Mouse (Mus musculus): Measurements from ENCODE around the gene Cped1. TPM values are rescaled to one million over a fixed set of nuclear protein-coding genes. Genes with fewer than 3 reads are reported as not detected.
A peak's percentile ranks its signal among the peaks of the same experiment; 100 is the strongest.

Cped1 gene
- polyA plus RNA-seq, 1 experiment from 2014 or later: 26.6 TPM

GRCm38 (mm10) chr6:21991151-21991550, 5.4 kb downstream of the Cped1 start:
- Histone ChIP-seq H3K9ac (ENCODE audit: low read length) (no peak overlapping the region), H3K9me3 (replicated peaks; ENCODE audit: control insufficient read depth, low read length) (no peaks in the 10 kb centered on the region), H3K27me3 (ENCODE audit: control insufficient read depth, insufficient read depth, low read length) (no peaks in the 10 kb centered on the region), H3K27ac (ENCODE audit: low read length) (peak overlapping the region; percentile 62; the same call in 1 of the 2 replicates), H3K4me1 (ENCODE audit: control insufficient read depth, insufficient read depth, low read length) (no peaks in the 10 kb centered on the region), H3K36me3 (ENCODE audit: control insufficient read depth, insufficient read depth, low read length) (no peaks in the 10 kb centered on the region), H3K4me3 (replicated peaks; ENCODE audit: low read length) (0 out of 2 replicates have a peak overlapping the region, but pooled peaks have one; percentile 11), H3K4me2 (ENCODE audit: low read depth, low read length) (peak overlapping the region; percentile 43)
- ATAC-seq (ENCODE audit: insufficient read depth, low FRiP score): no peak
- WGBS: 55% methylated on average over 4 of the region's 4 CpGs

GRCm38 (mm10) chr6:21993070-21993469, 7.4 kb downstream of the Cped1 start:
- no peak overlapping the region for H3K9ac ChIP-seq (ENCODE audit: low read length)
- no peaks in the 10 kb centered on the region for H3K27me3 ChIP-seq (ENCODE audit: control insufficient read depth, insufficient read depth, low read length)
- no peak overlapping the region for H3K4me3 ChIP-seq (replicated peaks; ENCODE audit: low read length)
- H3K27ac ChIP-seq (ENCODE audit: low read length): no peak overlapping the region
- ATAC-seq (ENCODE audit: insufficient read depth, low FRiP score): no peak
- 86% methylated on average over 2 of the region's 2 CpGs for WGBS
- no peak overlapping the region for H3K4me2 ChIP-seq (ENCODE audit: low read depth, low read length)
- peaks cover 3% of the 10 kb centered on the region; the same call in 1 of the 2 replicates for H3K4me1 ChIP-seq (ENCODE audit: control insufficient read depth, insufficient read depth, low read length)
- H3K9me3 ChIP-seq (replicated peaks; ENCODE audit: control insufficient read depth, low read length): no peaks in the 10 kb centered on the region
- H3K36me3 ChIP-seq (ENCODE audit: control insufficient read depth, insufficient read depth, low read length): no peaks in the 10 kb centered on the region

- no peak overlapping the region for H3K4me2 ChIP-seq (ENCODE audit: low read depth, low read length)
- H3K27ac ChIP-seq (ENCODE audit: low read length): peak overlapping the region; percentile 58; the same call in 1 of the 2 replicates
- H3K36me3 ChIP-seq (ENCODE audit: control insufficient read depth, insufficient read depth, low read length): no peaks in the 10 kb centered on the region
- H3K27me3 ChIP-seq (ENCODE audit: control insufficient read depth, insufficient read depth, low read length): no peaks in the 10 kb centered on the region
- H3K9ac ChIP-seq (ENCODE audit: low read length): no peak overlapping the region
- no peak overlapping the region for H3K4me3 ChIP-seq (replicated peaks; ENCODE audit: low read length)
- H3K4me1 ChIP-seq (ENCODE audit: control insufficient read depth, insufficient read depth, low read length): peaks cover 22% of the 10 kb centered on the region
- H3K9me3 ChIP-seq (replicated peaks; ENCODE audit: control insufficient read depth, low read length): no peaks in the 10 kb centered on the region
- no peak for ATAC-seq (ENCODE audit: insufficient read depth, low FRiP score)
- 32% methylated on average over 4 of the region's 4 CpGs for WGBS
Observed at GRCm38 (mm10) chr6:21998131-21998530, 12.4 kb downstream of the Cped1 start.

GRCm38 (mm10) chr6:21999025-21999424, 13.3 kb downstream of the Cped1 start:
- H3K9me3 ChIP-seq (replicated peaks; ENCODE audit: control insufficient read depth, low read length): no peaks in the 10 kb centered on the region
- 18% methylated on average over 11 of the region's 11 CpGs for WGBS
- H3K36me3 ChIP-seq (ENCODE audit: control insufficient read depth, insufficient read depth, low read length): no peaks in the 10 kb centered on the region
- no peak overlapping the region for H3K4me3 ChIP-seq (replicated peaks; ENCODE audit: low read length)
- H3K27ac ChIP-seq (ENCODE audit: low read length): peak overlapping the region; percentile 58
- H3K27me3 ChIP-seq (ENCODE audit: control insufficient read depth, insufficient read depth, low read length): no peaks in the 10 kb centered on the region
- H3K4me2 ChIP-seq (ENCODE audit: low read depth, low read length): peak overlapping the region; percentile 11; the same call in 1 of the 2 replicates
- no peak overlapping the region for H3K9ac ChIP-seq (ENCODE audit: low read length)
- H3K4me1 ChIP-seq (ENCODE audit: control insufficient read depth, insufficient read depth, low read length): peaks cover 24% of the 10 kb centered on the region
- peak; percentile 48 for ATAC-seq (ENCODE audit: insufficient read depth, low FRiP score)

DNA sequence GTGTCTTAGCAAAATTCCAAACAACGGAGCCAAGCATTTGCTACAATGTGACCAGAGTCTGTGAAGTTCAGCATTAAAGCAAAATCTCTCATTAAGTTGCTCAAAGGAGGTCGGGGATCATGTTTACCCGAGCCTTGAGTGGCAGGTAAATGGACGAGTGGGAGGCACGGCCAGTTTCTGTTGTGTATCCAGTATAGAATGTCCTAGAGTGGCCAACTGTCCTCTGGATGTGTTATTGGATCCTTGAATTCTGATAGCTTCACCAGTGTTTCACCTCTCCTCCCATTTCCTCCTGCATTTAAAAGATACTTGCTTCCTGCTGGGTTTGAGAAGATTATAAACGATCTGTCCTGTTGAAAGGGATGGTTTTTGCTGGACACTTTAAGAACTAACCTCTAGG, 14.4 kb downstream of the Cped1 start:
- no peak overlapping the region for H3K4me2 ChIP-seq (ENCODE audit: low read depth, low read length)
- H3K4me3 ChIP-seq (replicated peaks; ENCODE audit: low read length): no peak overlapping the region
- H3K36me3 ChIP-seq (ENCODE audit: control insufficient read depth, insufficient read depth, low read length): no peaks in the 10 kb centered on the region
- H3K9ac ChIP-seq (ENCODE audit: low read length): no peak overlapping the region
- peaks cover 26% of the 10 kb centered on the region for H3K4me1 ChIP-seq (ENCODE audit: control insufficient read depth, insufficient read depth, low read length)
- ATAC-seq (ENCODE audit: insufficient read depth, low FRiP score): no peak
- WGBS: 30% methylated on average over 6 of the region's 6 CpGs
- no peaks in the 10 kb centered on the region for H3K27me3 ChIP-seq (ENCODE audit: control insufficient read depth, insufficient read depth, low read length)
- H3K27ac ChIP-seq (ENCODE audit: low read length): no peak overlapping the region
- no peaks in the 10 kb centered on the region for H3K9me3 ChIP-seq (replicated peaks; ENCODE audit: control insufficient read depth, low read length)

- no peak overlapping the region for H3K4me3 ChIP-seq (replicated peaks; ENCODE audit: low read length)
- no peaks in the 10 kb centered on the region for H3K27me3 ChIP-seq (ENCODE audit: control insufficient read depth, insufficient read depth, low read length)
- H3K4me1 ChIP-seq (ENCODE audit: control insufficient read depth, insufficient read depth, low read length): peaks cover 26% of the 10 kb centered on the region
- no peak for ATAC-seq (ENCODE audit: insufficient read depth, low FRiP score)
- no peak overlapping the region for H3K4me2 ChIP-seq (ENCODE audit: low read depth, low read length)
- WGBS: 80% methylated on average over 3 of the region's 3 CpGs
- H3K36me3 ChIP-seq (ENCODE audit: control insufficient read depth, insufficient read depth, low read length): no peaks in the 10 kb centered on the region
- no peak overlapping the region for H3K9ac ChIP-seq (ENCODE audit: low read length)
- H3K9me3 ChIP-seq (replicated peaks; ENCODE audit: control insufficient read depth, low read length): no peaks in the 10 kb centered on the region
- no peak overlapping the region for H3K27ac ChIP-seq (ENCODE audit: low read length)
Observed at GRCm38 (mm10) chr6:22000881-22001280, 15.2 kb downstream of the Cped1 start.

DNA sequence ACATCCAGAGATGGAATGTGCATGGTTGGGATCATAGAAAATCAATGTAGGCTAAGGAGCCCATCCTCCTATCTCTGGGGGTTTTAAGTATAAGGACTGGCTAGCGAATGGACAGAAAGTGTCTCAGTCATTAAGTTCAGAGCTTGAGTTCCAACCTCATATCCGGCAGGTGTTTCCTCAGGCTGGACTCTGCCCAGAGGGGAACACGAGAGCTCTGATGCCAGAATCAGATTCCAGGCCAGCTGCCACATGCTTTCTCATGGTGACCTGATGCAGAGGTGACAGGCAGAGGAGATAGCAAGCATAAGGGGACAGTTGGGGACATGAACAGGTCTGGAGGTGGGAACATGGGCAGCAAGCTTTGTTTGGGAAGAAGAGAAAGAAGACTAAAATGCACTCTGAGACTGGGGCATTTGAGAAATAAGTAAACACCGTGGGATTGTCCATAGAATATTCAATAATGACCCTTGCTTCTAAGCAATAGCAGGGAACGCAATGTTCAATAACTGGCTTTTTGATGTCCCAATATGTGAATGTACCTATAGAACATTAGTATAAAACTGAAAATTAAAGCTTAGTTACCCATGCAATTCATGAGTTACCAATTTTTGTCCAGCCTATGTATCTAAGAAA, 15.7 kb downstream of the Cped1 start:
- ATAC-seq (ENCODE audit: insufficient read depth, low FRiP score): no peak
- H3K27ac ChIP-seq (ENCODE audit: low read length): no peak overlapping the region
- no peak overlapping the region for H3K9ac ChIP-seq (ENCODE audit: low read length)
- H3K4me1 ChIP-seq (ENCODE audit: control insufficient read depth, insufficient read depth, low read length): peaks cover 26% of the 10 kb centered on the region
- H3K36me3 ChIP-seq (ENCODE audit: control insufficient read depth, insufficient read depth, low read length): no peaks in the 10 kb centered on the region
- H3K4me3 ChIP-seq (replicated peaks; ENCODE audit: low read length): no peak overlapping the region
- H3K27me3 ChIP-seq (ENCODE audit: control insufficient read depth, insufficient read depth, low read length): no peaks in the 10 kb centered on the region
- no peaks in the 10 kb centered on the region for H3K9me3 ChIP-seq (replicated peaks; ENCODE audit: control insufficient read depth, low read length)
- 77% methylated on average over 5 of the region's 5 CpGs for WGBS
- H3K4me2 ChIP-seq (ENCODE audit: low read depth, low read length): no peak overlapping the region

DNA sequence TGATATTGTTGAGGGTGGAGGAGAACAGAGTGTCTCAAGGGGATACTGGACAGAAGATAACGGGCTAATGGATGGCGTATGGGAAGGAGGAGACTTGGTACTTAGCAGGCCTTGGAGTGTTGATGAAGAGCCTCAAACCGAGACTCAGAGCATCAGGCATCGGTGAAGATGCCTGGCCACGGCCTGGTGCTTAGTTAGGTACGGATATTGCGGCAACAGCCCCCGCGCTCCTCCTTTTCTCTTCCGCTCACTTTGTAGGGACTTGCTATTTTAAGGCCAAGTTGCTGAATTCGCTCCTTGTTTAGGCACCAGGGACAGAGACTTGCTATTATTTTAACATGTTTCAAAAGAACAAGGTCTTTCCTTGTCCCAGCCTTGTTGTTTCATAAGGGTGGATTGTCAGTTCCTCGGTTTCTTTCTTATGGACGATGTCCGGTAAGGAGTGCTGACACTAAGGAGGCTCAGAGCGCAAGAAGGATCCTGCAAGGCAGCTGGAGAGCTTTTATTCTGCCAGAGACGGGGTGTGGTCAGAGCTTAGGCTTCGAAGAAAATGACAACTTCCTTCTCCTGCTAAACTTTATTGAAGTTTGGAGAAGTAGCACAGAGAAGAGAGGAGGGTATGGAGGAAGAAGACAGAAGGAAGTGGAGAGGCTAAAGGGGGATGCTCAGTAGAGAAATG, 16.9 kb downstream of the Cped1 start:
- H3K4me2 ChIP-seq (ENCODE audit: low read depth, low read length): peak overlapping the region; percentile 35
- H3K9me3 ChIP-seq (replicated peaks; ENCODE audit: control insufficient read depth, low read length): no peaks in the 10 kb centered on the region
- H3K4me3 ChIP-seq (replicated peaks; ENCODE audit: low read length): no peak overlapping the region
- peaks cover 27% of the 10 kb centered on the region for H3K4me1 ChIP-seq (ENCODE audit: control insufficient read depth, insufficient read depth, low read length)
- no peaks in the 10 kb centered on the region for H3K36me3 ChIP-seq (ENCODE audit: control insufficient read depth, insufficient read depth, low read length)
- WGBS: 53% methylated on average over 17 of the region's 17 CpGs
- no peaks in the 10 kb centered on the region for H3K27me3 ChIP-seq (ENCODE audit: control insufficient read depth, insufficient read depth, low read length)
- ATAC-seq (ENCODE audit: insufficient read depth, low FRiP score): peak; percentile 77
- peak overlapping the region; percentile 48; the same call in 1 of the 2 replicates for H3K9ac ChIP-seq (ENCODE audit: low read length)
- peak overlapping the region; percentile 94 for H3K27ac ChIP-seq (ENCODE audit: low read length)

DNA sequence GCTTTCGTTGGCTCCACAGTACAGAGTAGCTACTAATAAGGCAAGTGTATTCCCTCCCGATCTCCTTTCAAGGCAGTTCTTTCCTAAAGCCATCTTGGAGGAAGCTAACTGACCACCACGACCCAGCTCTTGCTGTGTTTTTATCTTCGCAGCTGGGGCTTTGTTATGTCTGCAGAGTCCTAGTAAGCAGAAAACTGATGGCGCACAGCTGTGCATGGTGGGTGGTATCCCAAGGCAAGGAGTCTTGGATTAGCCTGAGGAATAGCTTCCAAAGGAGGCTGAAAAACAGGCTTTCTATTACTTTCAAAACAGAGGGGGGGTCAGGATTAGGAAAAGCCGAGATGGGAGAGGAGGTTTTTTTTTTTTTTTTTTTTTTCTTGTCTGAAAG, 17.5 kb downstream of the Cped1 start:
- 15% methylated on average over 6 of the region's 6 CpGs for WGBS
- Histone ChIP-seq H3K9me3 (replicated peaks; ENCODE audit: control insufficient read depth, low read length) (no peaks in the 10 kb centered on the region), H3K9ac (ENCODE audit: low read length) (no peak overlapping the region), H3K4me3 (replicated peaks; ENCODE audit: low read length) (no peak overlapping the region), H3K4me2 (ENCODE audit: low read depth, low read length) (peak overlapping the region; percentile 35), H3K27ac (ENCODE audit: low read length) (peak overlapping the region; percentile 94), H3K4me1 (ENCODE audit: control insufficient read depth, insufficient read depth, low read length) (peaks cover 25% of the 10 kb centered on the region), H3K27me3 (ENCODE audit: control insufficient read depth, insufficient read depth, low read length) (no peaks in the 10 kb centered on the region), H3K36me3 (ENCODE audit: control insufficient read depth, insufficient read depth, low read length) (no peaks in the 10 kb centered on the region)
- ATAC-seq (ENCODE audit: insufficient read depth, low FRiP score): peak; percentile 92

Measured in stomach, embryonic 16.5 days (tissue).